Mouse (Mus musculus): ENCODE results near the gene Arvcf. TPM values are rescaled to one million over a fixed set of nuclear protein-coding genes. Genes with fewer than 3 reads are reported as not detected.

The Arvcf gene
- total and polyA plus RNA-seq, 3 experiments: 64.0 to 188 (median 154) TPM

DNA sequence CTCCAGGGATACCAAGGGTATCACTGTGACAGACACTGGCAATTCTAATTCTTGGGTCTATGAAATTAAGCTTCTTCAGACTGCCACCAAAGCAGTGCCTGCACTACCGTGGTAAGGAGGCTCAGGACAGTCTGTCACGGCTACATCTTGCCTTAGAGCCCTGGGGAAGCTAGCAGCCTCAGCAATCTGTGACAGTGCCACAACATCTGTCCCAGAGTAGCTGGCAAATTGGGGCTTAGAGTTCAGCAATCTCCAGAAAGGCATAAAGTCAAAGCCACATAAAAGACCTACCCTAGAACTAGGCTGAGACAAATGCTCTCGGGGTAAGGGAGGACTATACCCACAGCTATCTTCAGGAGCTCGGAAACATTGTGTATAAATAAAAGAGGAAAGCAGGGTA, 22.2 kb upstream of the Arvcf start:
- H3K27me3 ChIP-seq (ENCODE audit: insufficient read depth, low read length): no peaks in the 10 kb centered on the region
- TF ChIP-seq POLR2AphosphoS5 (IDR thresholded peaks at IDR 0.05; ENCODE audit: insufficient replicate concordance, low read depth, low read length) (no peak), GATA1 (IDR thresholded peaks at IDR 0.05; ENCODE audit: borderline replicate concordance, low read length) (no peak), GATA2 (IDR thresholded peaks at IDR 0.05; ENCODE audit: borderline replicate concordance, low read depth, low read length) (no peak), TAL1 (conservative IDR thresholded peaks at IDR 0.05; ENCODE audit: low read depth, low read length) (no peak), CTCF (IDR thresholded peaks at IDR 0.05; ENCODE audit: low read depth, low read length) (no peak)
- no peak for DNase-seq (ENCODE audit: low spot score)
- peaks cover 44% of the 10 kb centered on the region for H3K4me1 ChIP-seq (ENCODE audit: insufficient read depth, low read depth, low read length)
- no peak for ATAC-seq (ENCODE audit: extremely low read depth, insufficient number of reproducible peaks, low FRiP score, poor library complexity, severe bottlenecking)
- no peak overlapping the region for H3K4me3 ChIP-seq (ENCODE audit: low read depth, low read length)
- peaks cover 97% of the 10 kb centered on the region for H3K36me3 ChIP-seq (replicated peaks)
- H3K9me3 ChIP-seq (replicated peaks): no peaks in the 10 kb centered on the region

DNA sequence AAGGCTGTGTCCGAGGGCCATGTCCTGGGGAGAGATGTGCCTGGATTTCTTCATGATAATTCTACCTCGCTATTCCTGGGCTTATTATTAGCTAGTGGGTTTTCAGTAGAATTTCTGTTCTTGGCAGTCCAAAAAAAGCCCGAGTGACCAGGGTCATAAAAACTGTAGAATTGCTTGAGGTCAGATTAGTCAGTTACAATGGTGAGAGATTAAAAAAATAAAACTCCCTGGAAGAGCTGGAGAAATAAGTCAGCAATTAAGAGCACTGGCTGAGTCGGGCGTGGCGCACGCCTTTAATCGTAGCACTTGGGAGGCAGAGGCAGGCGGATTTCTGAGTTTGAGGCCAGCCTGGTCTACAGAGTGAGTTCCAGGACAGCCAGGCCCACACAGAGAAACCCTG, 20.0 kb upstream of the Arvcf start:
- H3K9me3 ChIP-seq (replicated peaks): no peaks in the 10 kb centered on the region
- TF ChIP-seq GATA1 (IDR thresholded peaks at IDR 0.05; ENCODE audit: borderline replicate concordance, low read length) (no peak), GATA2 (IDR thresholded peaks at IDR 0.05; ENCODE audit: borderline replicate concordance, low read depth, low read length) (no peak), TAL1 (conservative IDR thresholded peaks at IDR 0.05; ENCODE audit: low read depth, low read length) (no peak), CTCF (IDR thresholded peaks at IDR 0.05; ENCODE audit: low read depth, low read length) (no peak), POLR2AphosphoS5 (IDR thresholded peaks at IDR 0.05; ENCODE audit: insufficient replicate concordance, low read depth, low read length) (no peak)
- DNase-seq (ENCODE audit: low spot score) (no peak), ATAC-seq (ENCODE audit: extremely low read depth, insufficient number of reproducible peaks, low FRiP score, poor library complexity, severe bottlenecking) (no peak)
- H3K4me3 ChIP-seq (ENCODE audit: low read depth, low read length): no peak overlapping the region
- no peaks in the 10 kb centered on the region for H3K27me3 ChIP-seq (ENCODE audit: insufficient read depth, low read length)
- peaks cover 44% of the 10 kb centered on the region for H3K4me1 ChIP-seq (ENCODE audit: insufficient read depth, low read depth, low read length)
- H3K36me3 ChIP-seq (replicated peaks): peaks cover 94% of the 10 kb centered on the region

DNA sequence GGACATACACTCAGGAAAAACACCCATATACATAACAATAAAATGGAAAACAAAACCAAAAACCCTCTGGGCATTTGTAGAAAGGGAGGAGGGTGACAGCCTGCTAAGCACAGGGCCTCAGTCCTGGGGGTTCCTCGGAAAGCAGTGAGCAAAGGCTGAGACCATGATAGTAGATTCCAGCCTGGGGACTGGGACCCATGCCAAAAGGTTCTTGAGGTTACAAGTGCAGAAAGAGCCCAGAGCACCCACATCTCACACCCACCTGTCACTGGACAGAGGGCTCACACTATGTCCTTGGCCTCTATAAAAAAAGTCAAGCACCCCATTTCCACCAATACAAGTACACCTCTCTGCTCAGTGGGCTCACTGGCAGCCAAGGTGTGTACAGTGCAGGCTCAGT, 19.5 kb upstream of the Arvcf start:
- no peak overlapping the region for H3K4me3 ChIP-seq (ENCODE audit: low read depth, low read length)
- no peak for ATAC-seq (ENCODE audit: extremely low read depth, insufficient number of reproducible peaks, low FRiP score, poor library complexity, severe bottlenecking)
- peaks cover 44% of the 10 kb centered on the region for H3K4me1 ChIP-seq (ENCODE audit: insufficient read depth, low read depth, low read length)
- peaks cover 94% of the 10 kb centered on the region for H3K36me3 ChIP-seq (replicated peaks)
- no peaks in the 10 kb centered on the region for H3K27me3 ChIP-seq (ENCODE audit: insufficient read depth, low read length)
- no peak for DNase-seq (ENCODE audit: low spot score)
- TF ChIP-seq CTCF (IDR thresholded peaks at IDR 0.05; ENCODE audit: low read depth, low read length) (no peak), GATA2 (IDR thresholded peaks at IDR 0.05; ENCODE audit: borderline replicate concordance, low read depth, low read length) (no peak), POLR2AphosphoS5 (IDR thresholded peaks at IDR 0.05; ENCODE audit: insufficient replicate concordance, low read depth, low read length) (no peak), TAL1 (conservative IDR thresholded peaks at IDR 0.05; ENCODE audit: low read depth, low read length) (no peak), GATA1 (IDR thresholded peaks at IDR 0.05; ENCODE audit: borderline replicate concordance, low read length) (no peak)
- H3K9me3 ChIP-seq (replicated peaks): no peaks in the 10 kb centered on the region

DNA sequence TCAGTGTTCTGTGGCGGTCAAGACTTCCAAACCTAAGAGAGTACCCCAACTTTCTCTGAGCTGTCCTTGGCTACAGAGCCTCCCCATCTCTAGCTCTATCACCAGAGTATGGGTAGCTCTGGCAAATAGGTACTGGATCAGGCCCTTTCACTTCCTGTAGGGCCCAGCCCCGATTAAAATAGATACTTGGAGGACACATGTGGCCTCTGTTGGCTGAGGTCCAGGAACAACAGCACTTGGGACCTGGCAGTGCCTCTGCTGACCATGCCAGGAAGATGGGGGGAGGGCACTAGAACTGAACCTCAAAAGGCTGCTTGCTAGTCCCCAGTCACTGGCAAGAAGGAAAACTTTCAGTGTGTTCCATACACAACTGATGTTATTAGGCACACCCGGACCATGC, 14.0 kb upstream of the Arvcf start:
- DNase-seq (ENCODE audit: low spot score): no peak
- no peaks in the 10 kb centered on the region for H3K9me3 ChIP-seq (replicated peaks)
- peaks cover 96% of the 10 kb centered on the region for H3K36me3 ChIP-seq (replicated peaks)
- no peak overlapping the region for H3K4me3 ChIP-seq (ENCODE audit: low read depth, low read length)
- peaks cover 50% of the 10 kb centered on the region for H3K4me1 ChIP-seq (ENCODE audit: insufficient read depth, low read depth, low read length)
- no peaks in the 10 kb centered on the region for H3K27me3 ChIP-seq (ENCODE audit: insufficient read depth, low read length)
- no peak for ATAC-seq (ENCODE audit: extremely low read depth, insufficient number of reproducible peaks, low FRiP score, poor library complexity, severe bottlenecking)
- TF ChIP-seq POLR2AphosphoS5 (IDR thresholded peaks at IDR 0.05; ENCODE audit: insufficient replicate concordance, low read depth, low read length): no peak
- no peak for TF ChIP-seq TAL1 (conservative IDR thresholded peaks at IDR 0.05; ENCODE audit: low read depth, low read length)
- no peak for TF ChIP-seq GATA1 (IDR thresholded peaks at IDR 0.05; ENCODE audit: borderline replicate concordance, low read length)
- no peak for TF ChIP-seq GATA2 (IDR thresholded peaks at IDR 0.05; ENCODE audit: borderline replicate concordance, low read depth, low read length)
- no peak for TF ChIP-seq CTCF (IDR thresholded peaks at IDR 0.05; ENCODE audit: low read depth, low read length)

DNA sequence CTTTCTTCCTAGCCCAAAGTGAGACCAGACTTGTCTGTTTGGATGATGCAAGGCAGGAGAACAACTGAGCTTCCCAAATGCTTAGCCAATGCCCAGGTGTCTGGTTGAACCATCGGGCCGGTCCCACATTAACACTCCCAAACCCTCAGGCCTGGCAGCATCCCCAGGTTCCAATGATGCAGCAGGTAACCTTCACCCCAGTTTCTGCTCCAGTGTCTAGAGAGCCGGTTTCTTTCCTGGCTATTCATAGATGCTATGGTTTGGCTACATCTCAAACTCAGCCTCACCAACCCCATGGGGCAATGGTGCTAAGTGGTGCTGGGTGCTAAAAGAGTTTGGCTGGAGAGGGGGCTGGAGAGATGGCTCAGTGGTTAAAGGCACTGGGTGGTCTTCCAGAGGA, 12.0 kb upstream of the Arvcf start:
- H3K27me3 ChIP-seq (ENCODE audit: insufficient read depth, low read length): no peaks in the 10 kb centered on the region

DNA sequence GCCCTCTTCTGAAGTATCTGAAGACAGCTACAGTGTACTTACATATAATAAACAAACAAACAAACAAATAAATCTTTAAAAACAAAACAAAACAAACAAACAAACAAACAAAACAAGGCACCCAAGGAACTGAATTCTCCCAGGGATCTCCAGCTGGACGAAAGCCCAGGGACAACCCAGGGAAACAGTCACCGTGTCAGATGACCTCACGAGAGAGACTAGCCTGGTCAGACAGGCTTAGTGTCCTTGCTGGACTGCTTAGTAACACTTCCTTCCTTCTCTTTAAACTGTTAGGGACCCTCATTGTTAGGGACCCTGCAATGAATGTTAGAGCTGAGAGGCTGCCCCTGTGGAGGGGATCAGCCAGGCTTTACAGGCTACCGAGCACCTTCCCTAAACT, 10.7 kb upstream of the Arvcf start:
- no peak for TF ChIP-seq POLR2AphosphoS5 (IDR thresholded peaks at IDR 0.05; ENCODE audit: insufficient replicate concordance, low read depth, low read length)
- no peak for TF ChIP-seq CTCF (IDR thresholded peaks at IDR 0.05; ENCODE audit: low read depth, low read length)
- no peak for TF ChIP-seq TAL1 (conservative IDR thresholded peaks at IDR 0.05; ENCODE audit: low read depth, low read length)
- no peak for TF ChIP-seq GATA2 (IDR thresholded peaks at IDR 0.05; ENCODE audit: borderline replicate concordance, low read depth, low read length)
- no peak for TF ChIP-seq GATA1 (IDR thresholded peaks at IDR 0.05; ENCODE audit: borderline replicate concordance, low read length)
- peaks cover 55% of the 10 kb centered on the region for H3K4me1 ChIP-seq (ENCODE audit: insufficient read depth, low read depth, low read length)
- ATAC-seq (ENCODE audit: extremely low read depth, insufficient number of reproducible peaks, low FRiP score, poor library complexity, severe bottlenecking) (no peak), DNase-seq (ENCODE audit: low spot score) (no peak)
- H3K27me3 ChIP-seq (ENCODE audit: insufficient read depth, low read length): no peaks in the 10 kb centered on the region
- H3K36me3 ChIP-seq (replicated peaks): peaks cover 90% of the 10 kb centered on the region
- H3K9me3 ChIP-seq (replicated peaks): peaks cover 4% of the 10 kb centered on the region; the same call in 1 of the 2 replicates
- no peak overlapping the region for H3K4me3 ChIP-seq (ENCODE audit: low read depth, low read length)

More for the DNA sequence above, 12.0 kb upstream of the Arvcf start:
- Histone ChIP-seq H3K36me3 (replicated peaks) (peaks cover 94% of the 10 kb centered on the region), H3K4me1 (ENCODE audit: insufficient read depth, low read depth, low read length) (peaks cover 50% of the 10 kb centered on the region), H3K9me3 (replicated peaks) (no peaks in the 10 kb centered on the region), H3K4me3 (ENCODE audit: low read depth, low read length) (no peak overlapping the region)
- no peak for DNase-seq (ENCODE audit: low spot score)
- no peak for ATAC-seq (ENCODE audit: extremely low read depth, insufficient number of reproducible peaks, low FRiP score, poor library complexity, severe bottlenecking)
- no peak for TF ChIP-seq TAL1 (conservative IDR thresholded peaks at IDR 0.05; ENCODE audit: low read depth, low read length)
- no peak for TF ChIP-seq GATA1 (IDR thresholded peaks at IDR 0.05; ENCODE audit: borderline replicate concordance, low read length)
- no peak for TF ChIP-seq POLR2AphosphoS5 (IDR thresholded peaks at IDR 0.05; ENCODE audit: insufficient replicate concordance, low read depth, low read length)
- TF ChIP-seq CTCF (IDR thresholded peaks at IDR 0.05; ENCODE audit: low read depth, low read length): no peak
- no peak for TF ChIP-seq GATA2 (IDR thresholded peaks at IDR 0.05; ENCODE audit: borderline replicate concordance, low read depth, low read length)
